Mouse (Mus musculus): ENCODE measurements around the gene Anxa11. TPM values are rescaled to one million over a fixed set of nuclear protein-coding genes. Genes with fewer than 3 reads are reported as not detected.

Gene Anxa11
- total and polyA plus RNA-seq, 3 experiments, result 7.6 to 40.5 TPM; not detected in 1

GRCm38 (mm10) chr14:25822584-25822983 lies 19.4 kb upstream of the Anxa11 start:
- Histone ChIP-seq H3K27me3 (ENCODE audit: control insufficient read depth in 1 of 2, insufficient read depth in 2 of 2, low read length in 2 of 2) (peaks cover 3 to 8% of the 10 kb centered on the region in 2 experiments), H3K79me2 (ENCODE audit: control insufficient read depth, insufficient read depth, low read length, poor library complexity) (no peaks in the 10 kb centered on the region), H3K9me3 (replicated peaks; ENCODE audit: insufficient read depth, low read length) (no peaks in the 10 kb centered on the region), H3K9ac (ENCODE audit: control insufficient read depth, low read depth, low read length, poor library complexity, severe bottlenecking) (no peak overlapping the region), H3K36me3 (ENCODE audit: control insufficient read depth in 1 of 2, insufficient read depth in 2 of 2, low read length in 2 of 2) (no peaks in the 10 kb centered on the region; a peak in 1 of 4 replicates), H3K27ac (ENCODE audit: control insufficient read depth, low read depth, low read length) (no peak overlapping the region), H3K4me1 (ENCODE audit: control insufficient read depth in 1 of 2, insufficient read depth in 2 of 2, low read length in 2 of 2) (no peaks in the 10 kb centered on the region), H3K4me3 (ENCODE audit: control insufficient read depth in 1 of 2, insufficient read depth in 1 of 2, low read depth in 2 of 2, low read length in 2 of 2) (no peak overlapping the region)
- TF ChIP-seq CHD2 (IDR thresholded peaks at IDR 0.05; ENCODE audit: low read length), result no peak
- no peak for TF ChIP-seq CHD1 (IDR thresholded peaks at IDR 0.05; ENCODE audit: low read depth, low read length)
- TF ChIP-seq TCF12 (IDR thresholded peaks at IDR 0.05; ENCODE audit: low read depth, low read length), result no peak
- TF ChIP-seq MYB (IDR thresholded peaks at IDR 0.05; ENCODE audit: low read depth, low read length), result no peak
- TF ChIP-seq CTCF (IDR thresholded peaks at IDR 0.05 in 2 of 3, conservative IDR thresholded peaks at IDR 0.05 in 1 of 3; ENCODE audit: control insufficient read depth in 1 of 3, insufficient read depth in 1 of 3, low read depth in 2 of 3, low read length in 3 of 3, poor library complexity in 1 of 3, severe bottlenecking in 1 of 3), result no peak; a peak in 1 of 6 replicates
- TF ChIP-seq ZNF384 (IDR thresholded peaks at IDR 0.05; ENCODE audit: low read depth, low read length), result peak; percentile 26; the same call in 1 of the 2 replicates
- DNase-seq (ENCODE audit: low read depth, low spot score), result no peak

- DNase-seq (ENCODE audit: low read depth, low spot score), result no peak
- no peak overlapping the region for H3K4me3 ChIP-seq (ENCODE audit: control insufficient read depth in 1 of 2, insufficient read depth in 1 of 2, low read depth in 2 of 2, low read length in 2 of 2)
- H3K9me3 ChIP-seq (replicated peaks; ENCODE audit: insufficient read depth, low read length), result no peaks in the 10 kb centered on the region
- peaks cover 0 to 8% of the 10 kb centered on the region in 2 experiments for H3K27me3 ChIP-seq (ENCODE audit: control insufficient read depth in 1 of 2, insufficient read depth in 2 of 2, low read length in 2 of 2)
- H3K9ac ChIP-seq (ENCODE audit: control insufficient read depth, low read depth, low read length, poor library complexity, severe bottlenecking), result no peak overlapping the region
- H3K4me1 ChIP-seq (ENCODE audit: control insufficient read depth in 1 of 2, insufficient read depth in 2 of 2, low read length in 2 of 2), result no peaks in the 10 kb centered on the region
- H3K27ac ChIP-seq (ENCODE audit: control insufficient read depth, low read depth, low read length), result no peak overlapping the region
- TF ChIP-seq MYB (IDR thresholded peaks at IDR 0.05; ENCODE audit: low read depth, low read length) (no peak), BHLHE40 (IDR thresholded peaks at IDR 0.05; ENCODE audit: borderline replicate concordance, low read depth, low read length) (no peak), CTCF (IDR thresholded peaks at IDR 0.05 in 2 of 3, conservative IDR thresholded peaks at IDR 0.05 in 1 of 3; ENCODE audit: control insufficient read depth in 1 of 3, insufficient read depth in 1 of 3, low read depth in 2 of 3, low read length in 3 of 3, poor library complexity in 1 of 3, severe bottlenecking in 1 of 3) (no peak), HCFC1 (IDR thresholded peaks at IDR 0.05; ENCODE audit: low read depth, low read length) (no peak)
- no peaks in the 10 kb centered on the region; a peak in 1 of 4 replicates for H3K36me3 ChIP-seq (ENCODE audit: control insufficient read depth in 1 of 2, insufficient read depth in 2 of 2, low read length in 2 of 2)
- no peaks in the 10 kb centered on the region for H3K79me2 ChIP-seq (ENCODE audit: control insufficient read depth, insufficient read depth, low read length, poor library complexity)
Observed at GRCm38 (mm10) chr14:25824995-25825394, 17.0 kb upstream of the Anxa11 start.

DNA sequence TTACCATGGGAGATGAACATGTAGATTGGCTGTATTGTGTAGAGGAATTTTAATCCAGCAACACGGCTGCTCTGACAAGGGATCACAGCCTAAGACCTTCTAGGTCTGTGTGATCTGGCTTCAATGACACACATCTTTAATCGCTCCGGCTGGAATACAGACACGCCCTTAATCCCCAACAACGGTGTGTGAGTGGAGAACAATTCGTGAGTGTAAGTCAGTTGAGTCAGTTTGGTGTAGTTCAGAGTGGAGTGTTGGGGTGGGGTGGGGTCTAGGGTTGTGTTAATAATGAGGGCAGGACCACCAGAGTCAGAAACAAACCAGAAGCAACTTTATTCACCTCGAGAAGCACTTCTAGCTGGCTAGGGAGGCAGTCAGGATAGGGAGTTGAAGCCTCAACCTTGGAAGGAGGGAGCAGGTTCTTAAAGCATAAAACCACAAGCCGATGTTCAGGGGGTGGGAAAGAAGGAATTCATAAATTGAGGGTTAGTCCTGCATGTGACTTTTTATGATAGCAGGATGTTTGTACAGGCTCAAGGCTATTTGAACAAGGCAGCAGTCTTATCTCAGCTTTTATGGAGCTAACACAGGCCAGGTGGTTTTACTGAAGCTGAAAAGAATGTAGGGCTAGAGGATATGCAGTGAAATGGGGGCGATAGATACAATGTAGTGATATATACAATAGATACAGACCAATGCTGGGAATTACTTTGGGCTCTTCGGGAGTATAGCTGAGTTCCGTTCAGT lies 15.9 kb upstream of the Anxa11 start:
- TF ChIP-seq KAT2A (conservative IDR thresholded peaks at IDR 0.05; ENCODE audit: low read depth, low read length) (no peak), CTCF (IDR thresholded peaks at IDR 0.05 in 2 of 3, conservative IDR thresholded peaks at IDR 0.05 in 1 of 3; ENCODE audit: control insufficient read depth in 1 of 3, insufficient read depth in 1 of 3, low read depth in 2 of 3, low read length in 3 of 3, poor library complexity in 1 of 3, severe bottlenecking in 1 of 3) (no peak), ELF1 (IDR thresholded peaks at IDR 0.05; ENCODE audit: low read depth, low read length) (no peak), EP300 (IDR thresholded peaks at IDR 0.05; ENCODE audit: low read depth in 1 of 2, low read length in 2 of 2) (no peak), ZMIZ1 (IDR thresholded peaks at IDR 0.05; ENCODE audit: low read depth, low read length) (no peak), ZNF384 (IDR thresholded peaks at IDR 0.05; ENCODE audit: low read depth, low read length) (no peak), BHLHE40 (IDR thresholded peaks at IDR 0.05; ENCODE audit: borderline replicate concordance, low read depth, low read length) (no peak), USF2 (IDR thresholded peaks at IDR 0.05; ENCODE audit: borderline replicate concordance in 1 of 2, insufficient read depth in 1 of 2, low read depth in 1 of 2, low read length in 2 of 2) (no peak), CHD2 (IDR thresholded peaks at IDR 0.05; ENCODE audit: low read length) (no peak), GATA1 (IDR thresholded peaks at IDR 0.05; ENCODE audit: low read depth, low read length) (no peak), SIN3A (IDR thresholded peaks at IDR 0.05; ENCODE audit: low read length) (no peak), ETS1 (IDR thresholded peaks at IDR 0.05; ENCODE audit: low read depth, low read length) (no peak), TAL1 (IDR thresholded peaks at IDR 0.05; ENCODE audit: low read length) (no peak), MXI1 (IDR thresholded peaks at IDR 0.05; ENCODE audit: low read depth, low read length) (no peak), USF1 (IDR thresholded peaks at IDR 0.05; ENCODE audit: low read depth, low read length) (no peak), CHD1 (IDR thresholded peaks at IDR 0.05; ENCODE audit: low read depth, low read length) (no peak)
- no peak overlapping the region for H3K27ac ChIP-seq (ENCODE audit: control insufficient read depth, low read depth, low read length)
- H3K9me3 ChIP-seq (replicated peaks; ENCODE audit: insufficient read depth, low read length), result no peaks in the 10 kb centered on the region
- H3K9ac ChIP-seq (ENCODE audit: control insufficient read depth, low read depth, low read length, poor library complexity, severe bottlenecking), result no peak overlapping the region
- H3K4me1 ChIP-seq (ENCODE audit: control insufficient read depth in 1 of 2, insufficient read depth in 2 of 2, low read length in 2 of 2), result no peaks in the 10 kb centered on the region; a peak in 1 of 4 replicates
- no peak overlapping the region for H3K4me3 ChIP-seq (ENCODE audit: control insufficient read depth in 1 of 2, insufficient read depth in 1 of 2, low read depth in 2 of 2, low read length in 2 of 2)
- peaks cover 0 to 8% of the 10 kb centered on the region in 2 experiments for H3K27me3 ChIP-seq (ENCODE audit: control insufficient read depth in 1 of 2, insufficient read depth in 2 of 2, low read length in 2 of 2)
- no peaks in the 10 kb centered on the region; a peak in 1 of 4 replicates for H3K36me3 ChIP-seq (ENCODE audit: control insufficient read depth in 1 of 2, insufficient read depth in 2 of 2, low read length in 2 of 2)
- H3K79me2 ChIP-seq (ENCODE audit: control insufficient read depth, insufficient read depth, low read length, poor library complexity), result no peaks in the 10 kb centered on the region
- DNase-seq (ENCODE audit: low read depth, low spot score), result no peak

All from MEL (cell line).